Mouse (Mus musculus) T-helper 2 cell (primary cell): ENCODE measurements around the gene Lpcat2b.
"Not testable (repeated sequence)": the region's sequence is repeated elsewhere in the genome, so short reads cannot be mapped to it uniquely, and the experiment has no call there.

Experiments
- in situ Hi-C: fragments of 300-600 bp; cut with MboI, MseI; formaldehyde crosslinking; loops from one replicate; pipeline ENCODE4 v1.15.1; 2025; ENCODE audit warnings: high pct_unique_total_duplicates

Lpcat2b gene

GRCm38 (mm10) chr5:107431249-107431648 is at the start of gene Lpcat2b:
Gene Lpcat2b (plus strand): TSS chr5:107431549.
- in situ Hi-C loops, result no loop called here

- in situ Hi-C loops, result not testable (repeated sequence)
Observed at GRCm38 (mm10) chr5:107386448-107386847, 44.9 kb upstream of the Lpcat2b start.

- in situ Hi-C loops, result no loop called here
Observed at GRCm38 (mm10) chr5:107387788-107388187, 43.6 kb upstream of the Lpcat2b start.

GRCm38 (mm10) chr5:107389373-107389772 is 42.0 kb upstream of the Lpcat2b start:
- in situ Hi-C loops, result no loop called here

- in situ Hi-C loops, result no loop called here
Observed at GRCm38 (mm10) chr5:107394437-107394836, 36.9 kb upstream of the Lpcat2b start.

- in situ Hi-C loops, result no loop called here
Observed at GRCm38 (mm10) chr5:107402436-107402835, 28.9 kb upstream of the Lpcat2b start, which contains the start of gene Ephx4. Gene Ephx4 (plus strand): TSS chr5:107402736.

GRCm38 (mm10) chr5:107403011-107403946 is 28.1 kb upstream of the Lpcat2b start:
- in situ Hi-C loops, result no loop called here

GRCm38 (mm10) chr5:107403947-107404684 is 27.2 kb upstream of the Lpcat2b start:
- in situ Hi-C loops, result no loop called here

GRCm38 (mm10) chr5:107405361-107405760 is 26.0 kb upstream of the Lpcat2b start:
- in situ Hi-C loops, result no loop called here

GRCm38 (mm10) chr5:107410305-107410704 is 21.0 kb upstream of the Lpcat2b start:
- in situ Hi-C loops, result no loop called here

- in situ Hi-C loops, result no loop called here
Observed at GRCm38 (mm10) chr5:107411326-107411725, 20.0 kb upstream of the Lpcat2b start.

GRCm38 (mm10) chr5:107412285-107412684 is 19.1 kb upstream of the Lpcat2b start:
- in situ Hi-C loops, result no loop called here

GRCm38 (mm10) chr5:107415098-107415497 is 16.3 kb upstream of the Lpcat2b start:
- in situ Hi-C loops, result no loop called here

GRCm38 (mm10) chr5:107421676-107422075 is 9.7 kb upstream of the Lpcat2b start:
- in situ Hi-C loops, result no loop called here

- in situ Hi-C loops, result no loop called here
Observed at GRCm38 (mm10) chr5:107434001-107434400, 2.7 kb downstream of the Lpcat2b start.

GRCm38 (mm10) chr5:107436185-107436584 is 4.8 kb downstream of the Lpcat2b start:
- in situ Hi-C loops, result no loop called here

- in situ Hi-C loops, result no loop called here
Observed at GRCm38 (mm10) chr5:107436587-107437209, 5.3 kb downstream of the Lpcat2b start.

GRCm38 (mm10) chr5:107437464-107438281 is 6.3 kb downstream of the Lpcat2b start, which contains the start of gene Btbd8:
Gene Btbd8 (plus strand): TSS chr5:107437997.
- in situ Hi-C loops, result no loop called here

- in situ Hi-C loops, result no loop called here
Observed at GRCm38 (mm10) chr5:107438353-107438752, 7.0 kb downstream of the Lpcat2b start.

- in situ Hi-C loops, result no loop called here
Observed at GRCm38 (mm10) chr5:107441881-107442280, 10.5 kb downstream of the Lpcat2b start.

GRCm38 (mm10) chr5:107444251-107444650 is 12.9 kb downstream of the Lpcat2b start:
- in situ Hi-C loops, result no loop called here
